Mouse (Mus musculus) megakaryocyte, embryonic 14.5 days (primary cell): Measurements from ENCODE around the gene Coro1b.

ENCODE experiments used
- FLI1 ChIP-seq: IDR thresholded peaks from 2 replicates; pipeline ENCODE4 v1.6.1; 2012; ENCODE audit warnings: low read length, inconsistent platforms, mixed read lengths
- GATA1 ChIP-seq: IDR thresholded peaks from 3 replicates; pipeline ENCODE4 v1.6.1; 2012; ENCODE audit warnings: mixed read lengths, low read length, inconsistent platforms, borderline replicate concordance

DNA sequence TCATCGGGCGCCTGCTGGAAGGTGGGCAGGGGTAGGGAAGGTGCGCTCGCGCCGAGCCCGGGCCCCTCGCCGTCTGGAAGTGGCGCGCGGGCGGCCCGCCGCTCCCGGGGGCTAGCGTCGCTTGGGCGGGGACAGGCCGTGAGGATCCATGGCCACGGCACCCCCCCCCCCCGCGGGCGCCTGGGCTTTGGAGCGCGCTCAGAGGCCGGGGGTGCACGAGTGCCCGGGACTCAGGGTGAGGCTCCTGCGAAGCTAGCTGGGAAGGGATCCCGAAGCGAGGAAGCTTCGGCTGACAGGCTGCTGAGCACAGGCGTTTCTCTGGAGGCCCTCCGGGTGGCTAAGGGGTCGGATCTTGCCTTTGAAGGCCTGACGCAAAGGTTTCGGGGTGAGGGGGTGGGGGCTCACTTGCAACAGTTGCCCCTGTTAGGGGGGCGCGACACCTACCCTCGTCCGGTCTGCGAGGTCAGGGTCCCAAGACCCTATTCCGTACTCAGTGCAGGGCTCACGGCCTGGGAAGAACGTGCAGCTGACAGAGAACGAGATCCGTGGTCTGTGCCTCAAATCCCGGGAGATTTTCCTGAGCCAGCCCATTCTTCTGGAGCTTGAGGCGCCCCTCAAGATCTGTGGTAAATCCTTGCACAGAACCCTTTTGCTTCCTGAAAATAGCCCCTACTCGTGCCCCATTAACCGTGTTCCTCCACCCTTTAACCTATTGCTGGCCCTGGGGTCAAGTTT lies 44.0 kb downstream of the Coro1b start:
- no peak for TF ChIP-seq GATA1
- no peak for TF ChIP-seq FLI1
